Mouse (Mus musculus) gastrocnemius, adult 2 months (tissue): Measurements from ENCODE around the gene Rnls. TPM values are rescaled to one million over a fixed set of nuclear protein-coding genes. Genes with fewer than 3 reads are reported as not detected.

ENCODE experiments used
- DNase-seq: peaks from one replicate; pipeline ENCODE4 v3.0.0; 2022
- H3K27ac ChIP-seq: fragments of 200-600 bp; 2 replicates; pipeline ENCODE4 v1.8.1; 2022; ENCODE audit warnings: mild to moderate bottlenecking
- H3K4me3 ChIP-seq: fragments of 200-600 bp; 2 replicates; pipeline ENCODE4 v1.8.1; 2022; ENCODE audit warnings: mild to moderate bottlenecking, moderate library complexity
- CTCF ChIP-seq: fragments of 200-600 bp; IDR thresholded peaks from 2 replicates; pipeline ENCODE4 v1.8.1; 2022; ENCODE audit warnings: antibody characterized with exemption, mild to moderate bottlenecking, moderate library complexity
- intact Hi-C: fragments of 180-260 bp; cut with DNase I; formaldehyde crosslinking; loops from one replicate; pipeline ENCODE4 v1.15.1; 2025
- total RNA-seq, 2 experiments: library from RNA; stranded (reverse); gene quantifications; 2 replicates each; pipeline ENCODE4 v1.2.3; 2021

Gene Rnls
- total RNA-seq, 2 experiments from 2014 or later: 8.3 to 13.0 TPM

- Histone ChIP-seq H3K4me3 (no peak overlapping the region), H3K27ac (no peak overlapping the region)
- intact Hi-C loops: no loop called here
- no peak for TF ChIP-seq CTCF
- no peak for DNase-seq
These were observed 230.2 kb downstream of the Rnls start for GRCm38 (mm10) chr19:33161903-33162302.

DNA sequence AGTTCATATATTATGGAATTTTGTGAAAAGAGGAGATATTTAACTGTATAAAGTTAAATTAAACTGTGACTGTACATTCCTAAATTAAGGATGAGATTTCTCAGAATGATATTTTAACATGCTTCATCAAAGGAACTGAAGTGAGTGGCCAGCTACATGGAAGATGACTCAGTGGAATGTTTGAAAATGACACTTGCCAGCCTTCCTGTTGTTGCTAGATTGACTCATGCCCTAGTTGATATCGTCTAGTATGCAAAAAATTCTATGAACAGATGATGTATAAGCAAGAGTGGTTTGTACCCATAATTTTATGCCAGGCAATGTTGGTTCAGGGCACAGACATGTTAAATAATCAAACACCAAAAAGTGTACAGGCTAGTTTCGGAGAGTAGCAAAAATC, 232.2 kb downstream of the Rnls start:
- no peak overlapping the region for H3K27ac ChIP-seq
- H3K4me3 ChIP-seq: no peak overlapping the region
- intact Hi-C loops: no loop called here
- TF ChIP-seq CTCF: no peak
- no peak for DNase-seq

DNA sequence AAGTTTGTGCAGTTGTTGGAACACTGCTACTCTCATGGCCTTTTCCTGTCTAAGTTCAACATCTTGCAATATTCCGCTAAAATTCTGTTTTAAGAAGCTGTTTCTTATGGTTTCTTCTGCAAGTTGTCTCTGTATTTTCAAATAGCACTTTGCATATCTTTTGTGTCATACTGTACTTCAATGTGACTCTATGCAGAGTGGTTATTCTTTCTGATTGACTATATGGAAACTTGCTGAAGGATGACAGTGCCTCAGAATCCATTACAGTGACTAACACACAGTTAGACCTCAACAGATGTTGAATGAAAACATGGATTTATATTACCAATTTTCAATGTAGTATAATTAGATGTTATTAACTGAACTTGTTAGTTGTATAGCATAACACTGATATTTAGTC, 232.9 kb downstream of the Rnls start:
- H3K27ac ChIP-seq: no peak overlapping the region
- no peak for DNase-seq
- intact Hi-C loops: no loop called here
- no peak for TF ChIP-seq CTCF
- no peak overlapping the region for H3K4me3 ChIP-seq

GRCm38 (mm10) chr19:33158234-33158633, 233.9 kb downstream of the Rnls start:
- Histone ChIP-seq H3K27ac (no peak overlapping the region), H3K4me3 (no peak overlapping the region)
- no peak for TF ChIP-seq CTCF
- DNase-seq: no peak
- intact Hi-C loops: no loop called here

DNA sequence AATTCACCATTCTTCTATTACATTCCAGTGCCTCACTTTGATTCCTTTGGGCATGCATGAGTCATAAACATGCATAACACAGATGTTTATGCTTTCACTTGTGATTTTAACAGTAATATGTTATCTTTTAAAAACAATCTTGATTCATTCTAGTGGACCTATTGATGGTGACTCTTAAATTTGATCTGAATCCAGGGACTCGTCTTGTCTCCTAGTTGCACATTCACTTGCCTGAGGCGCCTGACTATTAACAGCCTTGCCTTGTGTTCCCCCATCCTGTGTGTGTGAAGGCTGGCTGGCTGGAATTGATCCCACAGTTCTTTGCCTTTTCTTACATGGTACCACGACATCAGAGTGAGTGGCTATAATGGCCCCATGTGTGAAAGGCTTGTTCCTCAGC, 243.7 kb downstream of the Rnls start:
- intact Hi-C loops: no loop called here
- no peak for DNase-seq
- Histone ChIP-seq H3K27ac (no peak overlapping the region), H3K4me3 (no peak overlapping the region)
- no peak for TF ChIP-seq CTCF

- TF ChIP-seq CTCF: no peak
- no peak for DNase-seq
- intact Hi-C loops: no loop called here
- H3K4me3 ChIP-seq: no peak overlapping the region
- no peak overlapping the region for H3K27ac ChIP-seq
These were observed 248.9 kb downstream of the Rnls start for GRCm38 (mm10) chr19:33143198-33143597.

GRCm38 (mm10) chr19:33137316-33137715, 254.8 kb downstream of the Rnls start:
- Histone ChIP-seq H3K4me3 (no peak overlapping the region), H3K27ac (no peak overlapping the region)
- DNase-seq: no peak
- intact Hi-C loops: no loop called here
- TF ChIP-seq CTCF: no peak

DNA sequence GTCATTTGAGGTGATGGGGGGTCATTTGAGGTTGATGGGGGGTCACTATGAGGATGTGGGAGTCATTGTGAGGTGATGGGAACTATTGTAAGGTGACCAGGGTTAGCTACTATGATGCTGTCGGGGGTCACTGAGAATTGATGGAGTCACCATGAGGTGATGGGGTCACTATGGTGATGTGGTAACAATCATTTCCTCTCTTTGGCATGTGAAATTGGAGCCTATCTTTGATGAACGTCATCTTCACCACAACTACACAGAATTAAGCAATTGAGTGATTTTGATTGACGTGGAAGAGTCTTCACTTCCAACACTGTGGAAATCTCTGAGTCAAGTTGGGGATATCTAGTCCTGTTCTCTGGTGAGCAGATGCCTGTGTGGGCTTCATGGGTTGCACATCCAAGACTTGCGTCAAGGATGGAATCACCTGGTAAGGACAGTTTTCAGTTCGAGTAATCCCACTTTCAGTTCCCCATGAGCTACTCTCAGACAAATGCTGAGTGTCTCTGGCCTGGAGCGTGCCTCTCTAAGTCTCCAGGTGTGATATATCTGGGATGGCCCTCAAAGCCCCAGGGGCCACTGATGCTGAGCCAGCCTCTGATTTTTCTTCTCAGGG, 269.4 kb downstream of the Rnls start:
- intact Hi-C loops: no loop called here
- H3K27ac ChIP-seq: no peak overlapping the region
- no peak overlapping the region for H3K4me3 ChIP-seq
- DNase-seq: no peak
- TF ChIP-seq CTCF: no peak

GRCm38 (mm10) chr19:33119947-33120346, 272.1 kb downstream of the Rnls start:
- TF ChIP-seq CTCF: no peak
- no peak overlapping the region for H3K27ac ChIP-seq
- intact Hi-C loops: no loop called here
- no peak overlapping the region for H3K4me3 ChIP-seq
- no peak for DNase-seq

DNA sequence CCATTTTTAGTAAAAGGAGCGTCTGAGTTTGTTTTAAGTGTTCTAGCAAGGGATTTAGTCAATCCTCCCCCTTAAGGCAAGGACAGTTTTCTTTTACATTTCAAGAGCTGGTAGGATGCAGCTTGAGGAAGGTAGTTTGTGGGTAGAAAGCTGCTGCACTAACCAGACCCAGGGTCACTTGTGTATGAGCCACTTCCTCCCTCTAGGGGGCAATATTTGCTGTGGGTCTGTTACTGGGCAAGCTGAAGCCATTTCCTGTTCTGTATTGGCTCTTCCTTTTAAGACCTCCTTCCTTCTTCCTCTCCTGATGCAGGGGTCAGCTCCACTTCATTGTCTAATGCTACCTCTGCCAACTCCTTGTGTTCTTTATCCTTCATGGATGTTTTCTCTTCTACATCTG, 273.2 kb downstream of the Rnls start:
- H3K4me3 ChIP-seq: no peak overlapping the region
- TF ChIP-seq CTCF: peak; percentile 36
- no peak for DNase-seq
- intact Hi-C loops: no loop called here
- no peak overlapping the region for H3K27ac ChIP-seq

GRCm38 (mm10) chr19:33114631-33115295, 277.3 kb downstream of the Rnls start:
- DNase-seq: no peak
- intact Hi-C loops: no loop called here
- no peak overlapping the region for H3K4me3 ChIP-seq
- peak overlapping the region; percentile 62 for H3K27ac ChIP-seq
- TF ChIP-seq CTCF: no peak

GRCm38 (mm10) chr19:33113746-33114145, 278.3 kb downstream of the Rnls start:
- no peak for DNase-seq
- no peak overlapping the region for H3K4me3 ChIP-seq
- no peak for TF ChIP-seq CTCF
- intact Hi-C loops: no loop called here
- H3K27ac ChIP-seq: peak overlapping the region; percentile 75

DNA sequence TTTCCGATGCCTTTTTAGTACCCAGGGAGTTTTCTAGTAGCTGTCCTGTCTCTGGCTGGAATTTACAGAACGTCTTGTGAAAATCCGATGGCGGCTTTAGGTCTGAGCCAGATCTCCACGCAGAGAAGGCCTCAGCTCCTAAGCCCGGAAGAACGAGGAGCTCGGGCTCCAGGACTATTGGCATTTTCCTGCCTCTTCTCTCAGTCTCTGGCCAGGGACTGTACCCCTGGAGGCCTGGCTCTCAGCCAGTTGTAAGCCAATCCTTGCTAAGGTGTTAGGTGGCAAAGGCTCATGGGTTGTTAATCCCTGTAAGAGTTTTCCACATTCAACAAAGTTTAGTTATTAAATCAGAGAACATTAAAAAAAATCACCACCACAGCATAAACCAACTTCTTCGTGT, 281.7 kb downstream of the Rnls start:
- H3K27ac ChIP-seq: peak overlapping the region; percentile 75
- peak; percentile 57 for DNase-seq
- no peak overlapping the region for H3K4me3 ChIP-seq
- TF ChIP-seq CTCF: no peak
- intact Hi-C loops: no loop called here

- H3K27ac ChIP-seq: peak overlapping the region; percentile 75
- no peak overlapping the region for H3K4me3 ChIP-seq
- peak; percentile 47 for DNase-seq
- intact Hi-C loops: no loop called here
- no peak for TF ChIP-seq CTCF
These were observed 282.1 kb downstream of the Rnls start for GRCm38 (mm10) chr19:33109941-33110371.
